Mouse (Mus musculus): ENCODE data around the gene Kctd11. TPM values are rescaled to one million over a fixed set of nuclear protein-coding genes. Genes with fewer than 3 reads are reported as not detected.
"Not testable (repeated sequence)": the region's sequence is repeated elsewhere in the genome, so short reads cannot be mapped to it uniquely, and the experiment has no call there.

The Kctd11 gene
- total RNA-seq (2021), result 1 to 10 TPM; 4.2 to 5.4 TPM
- long read RNA-seq, experiment 1, transcript Kctd11-201 (1 exons, 3,146 nt), result major isoform, 7 of 7 reads
- long read RNA-seq, experiment 1, partial matches to known transcripts, result 0 of 7 reads
- long read RNA-seq, experiment 1, other reads (novel, unspliced or antisense), result 0 of 7 reads
- long read RNA-seq, experiment 2, partial matches to known transcripts, result 0 of 4 reads
- long read RNA-seq, experiment 2, other reads (novel, unspliced or antisense), result 0 of 4 reads

GRCm38 (mm10) chr11:69880853-69881603 lies at the start of gene Kctd11:
TSS of gene Kctd11 (minus strand) at chr11:69881406.
- peak; percentile 96 for DNase-seq

GRCm38 (mm10) chr11:69930176-69930575 lies 49.0 kb upstream of the Kctd11 start:
- DNase-seq, result not testable (repeated sequence)

- DNase-seq, result no peak
Measured at GRCm38 (mm10) chr11:69929712-69930111, 48.5 kb upstream of the Kctd11 start.

GRCm38 (mm10) chr11:69927501-69927900 lies 46.3 kb upstream of the Kctd11 start:
- DNase-seq, result no peak

GRCm38 (mm10) chr11:69922796-69923195 lies 41.6 kb upstream of the Kctd11 start:
- no peak for DNase-seq

- DNase-seq, result no peak
Measured at GRCm38 (mm10) chr11:69922012-69922756, 41.0 kb upstream of the Kctd11 start.

- peak; percentile 100 for DNase-seq
Measured at GRCm38 (mm10) chr11:69921114-69922011, 40.2 kb upstream of the Kctd11 start, which contains the start of gene Eif5a. TSS of gene Eif5a (minus strand) at chr11:69921958.

- DNase-seq, result peak; percentile 52 to 74
Measured at GRCm38 (mm10) chr11:69920266-69921031, 39.2 kb upstream of the Kctd11 start.

GRCm38 (mm10) chr11:69919661-69920265 lies 38.6 kb upstream of the Kctd11 start:
- peak; percentile 87 to 92 for DNase-seq

GRCm38 (mm10) chr11:69919053-69919452 lies 37.8 kb upstream of the Kctd11 start:
- no peak for DNase-seq

GRCm38 (mm10) chr11:69918118-69918517 lies 36.9 kb upstream of the Kctd11 start:
- no peak for DNase-seq

- no peak for DNase-seq
Measured at GRCm38 (mm10) chr11:69917379-69917948, 36.3 kb upstream of the Kctd11 start.

GRCm38 (mm10) chr11:69916652-69917378 lies 35.6 kb upstream of the Kctd11 start:
- not testable (repeated sequence) for DNase-seq

GRCm38 (mm10) chr11:69915667-69916627 lies 34.7 kb upstream of the Kctd11 start:
- DNase-seq, result no peak

GRCm38 (mm10) chr11:69914917-69915430 lies 33.8 kb upstream of the Kctd11 start:
- DNase-seq, result no peak

- peak in 1 of 2 experiments; percentile 49 for DNase-seq
Measured at GRCm38 (mm10) chr11:69914372-69914764, 33.2 kb upstream of the Kctd11 start.

- DNase-seq, result peak; percentile 93 to 94
Measured at GRCm38 (mm10) chr11:69913554-69914371, 32.6 kb upstream of the Kctd11 start, which contains the start of gene Gps2. TSS of gene Gps2 (plus strand) at chr11:69913888.

Data from adrenal gland, postnatal 36 days (tissue).